7 mouse cellular contexts compared by ENCODE assay signal in genomic region chr17:27564391-27565162, GRCm38 (mm10). TPM values are rescaled to one million over a fixed set of nuclear protein-coding genes. Genes with fewer than 3 reads are reported as not detected.
DNase-seq lines count a peak whose midpoint lies in the region; ATAC-seq lines count a peak whose summit lies in the region.

No protein-coding gene starts in this region.

- WGBS in hindbrain, embryonic 11.5 days = 10% methylated on average over 19 of the region's 20 CpGs
- WGBS in liver, embryonic 15.5 days (ENCODE audit: insufficient replicate concordance) = 9% methylated on average over 20 of the region's 20 CpGs
- 19% methylated on average over 20 of the region's 20 CpGs for WGBS in stomach, embryonic 16.5 days

- H3K27ac ChIP-seq in hindbrain, embryonic 11.5 days (ENCODE audit: low read depth, low read length) = no peak overlapping the region
- peak overlapping the region; percentile 78; the same call in 1 of the 2 replicates for H3K27ac ChIP-seq in liver, embryonic 15.5 days (replicated peaks)
- H3K27ac ChIP-seq in stomach, embryonic 16.5 days (ENCODE audit: low read length) = peak overlapping the region; percentile 65; the same call in 1 of the 2 replicates

- peak overlapping the region; percentile 38 for H3K4me3 ChIP-seq in hindbrain, embryonic 11.5 days (ENCODE audit: low read depth, low read length)
- peak overlapping the region; percentile 73 for H3K4me3 ChIP-seq in liver, embryonic 15.5 days (replicated peaks)
- H3K4me3 ChIP-seq in stomach, embryonic 16.5 days (replicated peaks; ENCODE audit: low read length) = peak overlapping the region; percentile 66

- H3K27me3 ChIP-seq in hindbrain, embryonic 11.5 days (ENCODE audit: control insufficient read depth, insufficient read depth, low read length) = no peaks in the 10 kb centered on the region
- peaks cover 11% of the 10 kb centered on the region; the same call in 1 of the 2 replicates for H3K27me3 ChIP-seq in liver, embryonic 15.5 days
- no peaks in the 10 kb centered on the region for H3K27me3 ChIP-seq in stomach, embryonic 16.5 days (ENCODE audit: control insufficient read depth, insufficient read depth, low read length)

- peak overlapping the region; percentile 35 for H3K9ac ChIP-seq in hindbrain, embryonic 11.5 days (ENCODE audit: low read depth, low read length)
- H3K9ac ChIP-seq in liver, embryonic 15.5 days = peak overlapping the region; percentile 68
- H3K9ac ChIP-seq in stomach, embryonic 16.5 days (ENCODE audit: low read length) = peak overlapping the region; percentile 76

- ATAC-seq in hindbrain, embryonic 11.5 days (ENCODE audit: low FRiP score) = no peak
- ATAC-seq in liver, embryonic 15.5 days (ENCODE audit: insufficient read depth) = no peak
- ATAC-seq in stomach, embryonic 16.5 days (ENCODE audit: insufficient read depth, low FRiP score) = no peak
- ATAC-seq in monocyte, adult 5-6 weeks (replicated peaks; ENCODE audit: insufficient number of reproducible peaks, low FRiP score, low TSS enrichment, poor library complexity, severe bottlenecking) = no peak; the same call in 1 of the 2 replicates

- H3K4me1 ChIP-seq in hindbrain, embryonic 11.5 days (replicated peaks; ENCODE audit: control insufficient read depth, insufficient read depth, low read length) = peaks cover 6% of the 10 kb centered on the region
- peaks cover 76% of the 10 kb centered on the region for H3K4me1 ChIP-seq in liver, embryonic 15.5 days (replicated peaks)
- peaks cover 15% of the 10 kb centered on the region for H3K4me1 ChIP-seq in stomach, embryonic 16.5 days (ENCODE audit: control insufficient read depth, insufficient read depth, low read length)

- H3K9me3 ChIP-seq in hindbrain, embryonic 11.5 days (ENCODE audit: control insufficient read depth, low read length) = no peaks in the 10 kb centered on the region
- H3K9me3 ChIP-seq in liver, embryonic 15.5 days (replicated peaks) = no peaks in the 10 kb centered on the region
- H3K9me3 ChIP-seq in stomach, embryonic 16.5 days (replicated peaks; ENCODE audit: control insufficient read depth, low read length) = no peaks in the 10 kb centered on the region

- no peaks in the 10 kb centered on the region for H3K36me3 ChIP-seq in hindbrain, embryonic 11.5 days (ENCODE audit: control insufficient read depth, insufficient read depth, low read length)
- H3K36me3 ChIP-seq in liver, embryonic 15.5 days (replicated peaks) = peaks cover 28% of the 10 kb centered on the region
- no peaks in the 10 kb centered on the region for H3K36me3 ChIP-seq in stomach, embryonic 16.5 days (ENCODE audit: control insufficient read depth, insufficient read depth, low read length)

- peak; percentile 49 to 53 for DNase-seq in spleen, postnatal 10 days (ENCODE audit: low spot score in 2 of 2)
- no peak for DNase-seq in spleen, adult 12 weeks (ENCODE audit: low spot score)
- peak; percentile 57 for DNase-seq in cerebellum, adult 8-10 months
- peak; percentile 34 for DNase-seq in hindbrain, embryonic 11.5 days (ENCODE audit: low spot score)

- H3K4me2 ChIP-seq in hindbrain, embryonic 11.5 days (replicated peaks; ENCODE audit: low read depth, low read length) = peak overlapping the region; percentile 69
- peak overlapping the region; percentile 97 for H3K4me2 ChIP-seq in liver, embryonic 15.5 days
- H3K4me2 ChIP-seq in stomach, embryonic 16.5 days (ENCODE audit: low read depth, low read length) = peak overlapping the region; percentile 93

RNA-seq across cellular contexts. Expression of gene AI413582, which starts 1.0 kb away (rescaled TPM):
- polyA plus RNA-seq in hindbrain, embryonic 11.5 days (2014; fragmentation: Nextera tagmentation; extraction: Ambion mirVana) = 17.1 and 19.0 TPM in 2 replicates
- 12.3 and 13.9 TPM in 2 replicates for polyA plus RNA-seq in liver, embryonic 15.5 days (2015; fragmentation: Nextera tagmentation; extraction: Ambion mirVana)
- 24.3 and 29.0 TPM in 2 replicates for polyA plus RNA-seq in stomach, embryonic 16.5 days (2015; fragmentation: Nextera tagmentation; extraction: Ambion mirVana)
- 34.3 to 57.5 TPM (median 37.8 TPM) in 3 replicates for total RNA-seq in monocyte, adult 5-6 weeks (2017)

RNA-seq across cellular contexts. Expression of gene Hmga1, which starts 8.3 kb away (rescaled TPM):
- 305 and 319 TPM in 2 replicates for polyA plus RNA-seq in hindbrain, embryonic 11.5 days (2014; fragmentation: Nextera tagmentation; extraction: Ambion mirVana)
- polyA plus RNA-seq in liver, embryonic 15.5 days (2015; fragmentation: Nextera tagmentation; extraction: Ambion mirVana) = 131 and 132 TPM in 2 replicates
- polyA plus RNA-seq in stomach, embryonic 16.5 days (2015; fragmentation: Nextera tagmentation; extraction: Ambion mirVana) = 163 and 171 TPM in 2 replicates
- 41.0 to 54.9 TPM (median 45.7 TPM) in 3 replicates for total RNA-seq in monocyte, adult 5-6 weeks (2017)

RNA-seq across cellular contexts. Expression of gene Grm4, which starts 43.4 kb away (rescaled TPM):
- polyA plus RNA-seq in hindbrain, embryonic 11.5 days (2014; fragmentation: Nextera tagmentation; extraction: Ambion mirVana) = 2.5 and 3.6 TPM in 2 replicates
- polyA plus RNA-seq in liver, embryonic 15.5 days (2015; fragmentation: Nextera tagmentation; extraction: Ambion mirVana) = 0.02 TPM in 1 of 2 replicates, not detected in the other
- polyA plus RNA-seq in stomach, embryonic 16.5 days (2015; fragmentation: Nextera tagmentation; extraction: Ambion mirVana) = 0.19 and 0.50 TPM in 2 replicates
- 0.29 TPM in 1 of 3 replicates, not detected in the others for total RNA-seq in monocyte, adult 5-6 weeks (2017)

RNA-seq across cellular contexts. Expression of gene Nudt3, which starts 58.7 kb away (rescaled TPM):
- 53.3 and 61.2 TPM in 2 replicates for polyA plus RNA-seq in hindbrain, embryonic 11.5 days (2014; fragmentation: Nextera tagmentation; extraction: Ambion mirVana)
- polyA plus RNA-seq in liver, embryonic 15.5 days (2015; fragmentation: Nextera tagmentation; extraction: Ambion mirVana) = 23.2 and 26.1 TPM in 2 replicates
- polyA plus RNA-seq in stomach, embryonic 16.5 days (2015; fragmentation: Nextera tagmentation; extraction: Ambion mirVana) = 63.1 and 63.4 TPM in 2 replicates
- total RNA-seq in monocyte, adult 5-6 weeks (2017) = 74.6 to 166 TPM (median 113 TPM) in 3 replicates
